In genomic region chr16:89968058-89968457, GRCm38 (mm10) we compare ENCODE assay signal across 24 mouse cellular contexts.
DNase-seq lines count a peak whose midpoint lies in the region; ATAC-seq lines count a peak whose summit lies in the region.
"Had no signal": no experiment of that assay in that cellular context is flagged by ENCODE, and none has a peak within 500 bp of the region (broad histone marks: within the 10 kb centered on the region; RNA-seq: fewer than 3 reads in every experiment).

No protein-coding gene starts in this region.

- H3K4me2 ChIP-seq in limb, embryonic 12.5 days, result no peak overlapping the region
- H3K4me2 ChIP-seq: heart, embryonic 15.5 days; hindbrain, embryonic 13.5 days; kidney, embryonic 15.5 days had no signal

- H3K36me3 ChIP-seq in limb, embryonic 12.5 days, result no peaks in the 10 kb centered on the region
- H3K36me3 ChIP-seq in limb, embryonic 10.5 days, result peaks cover 19% of the 10 kb centered on the region
- H3K36me3 ChIP-seq: heart, embryonic 15.5 days; kidney, embryonic 15.5 days had no signal

- peaks cover 8% of the 10 kb centered on the region for H3K9me3 ChIP-seq in limb, embryonic 12.5 days
- no peaks in the 10 kb centered on the region for H3K9me3 ChIP-seq in limb, embryonic 10.5 days (replicated peaks)
- H3K9me3 ChIP-seq: heart, embryonic 15.5 days; kidney, embryonic 15.5 days had no signal

- no peaks in the 10 kb centered on the region for H3K27me3 ChIP-seq in limb, embryonic 12.5 days
- no peaks in the 10 kb centered on the region for H3K27me3 ChIP-seq in limb, embryonic 10.5 days (ENCODE audit: low read depth, poor library complexity, severe bottlenecking)
- H3K27me3 ChIP-seq: heart, embryonic 15.5 days; hindbrain, embryonic 13.5 days; kidney, embryonic 15.5 days had no signal

- peaks cover 9% of the 10 kb centered on the region for H3K4me1 ChIP-seq in limb, embryonic 12.5 days (replicated peaks)
- H3K4me1 ChIP-seq in limb, embryonic 10.5 days, result peaks cover 7% of the 10 kb centered on the region
- H3K4me1 ChIP-seq: heart, embryonic 15.5 days; hindbrain, embryonic 13.5 days had no signal

- no peak overlapping the region for H3K9ac ChIP-seq in limb, embryonic 12.5 days (replicated peaks)
- H3K9ac ChIP-seq: heart, embryonic 15.5 days; hindbrain, embryonic 13.5 days; kidney, embryonic 15.5 days had no signal

- ATAC-seq in limb, embryonic 12.5 days (ENCODE audit: insufficient number of reproducible peaks, insufficient read depth, low FRiP score, low TSS enrichment, low read depth), result no peak
- ATAC-seq: CD4-positive, CD25-positive, alpha-beta regulatory T cell, adult 4 months; forebrain, embryonic 14.5 days; midbrain, embryonic 16.5 days had no signal

- H3K4me3 ChIP-seq in limb, embryonic 12.5 days (replicated peaks), result no peak overlapping the region
- H3K4me3 ChIP-seq in limb, embryonic 10.5 days, result no peak overlapping the region
- H3K4me3 ChIP-seq: erythroblast, embryonic 14.5 days; heart, embryonic 15.5 days; hindbrain, embryonic 13.5 days; kidney, embryonic 15.5 days; myocyte had no signal

- 0 out of 2 replicates have a peak overlapping the region, but pooled peaks have one; percentile 50 for H3K27ac ChIP-seq in limb, embryonic 12.5 days
- H3K27ac ChIP-seq in limb, embryonic 10.5 days, result no peak overlapping the region
- H3K27ac ChIP-seq: heart, embryonic 15.5 days; hindbrain, embryonic 13.5 days; kidney, embryonic 15.5 days; macrophage had no signal

- WGBS in limb, embryonic 12.5 days, result 72% methylated on average over 6 of the region's 6 CpGs
- WGBS in limb, embryonic 10.5 days, result 82% methylated on average over 6 of the region's 6 CpGs

- peak; percentile 55 for DNase-seq in layer of hippocampus, adult 11-12 months (ENCODE audit: low spot score)
- DNase-seq in layer of hippocampus, postnatal 10 days (ENCODE audit: low spot score in 2 of 2), result no peak
- no peak for DNase-seq in limb, embryonic 10.5 days (ENCODE audit: low spot score)
- peak; percentile 47 to 66 for DNase-seq in frontal cortex, postnatal 36 days (ENCODE audit: low spot score in 2 of 2)
- DNase-seq in right cerebral cortex, postnatal 25 days, result peak; percentile 66
- DNase-seq in cerebellum, postnatal 14 days, result no peak
- DNase-seq in heart, adult 18-20 months, result no peak
- DNase-seq: adrenal gland, postnatal 36 days; cerebellum, adult 11 months; cerebellum, adult 9-11 months; gastrocnemius, postnatal 36 days; heart, postnatal 36 days; kidney, adult 11 months; kidney, postnatal 36 days had no signal

Comparison
In these comparisons a context has a peak if more than half of its experiments do, and no peak if none do; other contexts are left out.
1. DNase-seq: peak in layer of hippocampus, adult 11-12 months (single experiment), frontal cortex, postnatal 36 days (2 of 2) and right cerebral cortex, postnatal 25 days (single experiment); none in layer of hippocampus, postnatal 10 days (0 of 2), limb, embryonic 10.5 days (single experiment), cerebellum, postnatal 14 days (0 of 2) and heart, adult 18-20 months (0 of 2).